Mouse (Mus musculus) intestine, embryonic 14.5 days (tissue): Measurements from ENCODE around the gene Pir. TPM values are rescaled to one million over a fixed set of nuclear protein-coding genes. Genes with fewer than 3 reads are reported as not detected.

ENCODE experiments used
- ATAC-seq: fragments of 200-750 bp; cut with Nextera tagmentation; replicated peaks from 2 replicates; pipeline ENCODE4 v1.8.0; 2017; ENCODE audit warnings: low read depth, moderate number of reproducible peaks, moderate TSS enrichment, moderate library complexity; ENCODE audit not compliant: low FRiP score, low TSS enrichment
- DNase-seq: peaks from one replicate; pipeline ENCODE4 v3.0.0-alpha.2; 2018; ENCODE audit warnings: low spot score
- H3K27ac ChIP-seq: fragments of 300-500 bp; sonication (generic); 2 replicates; pipeline ENCODE4 v1.5.1; 2014; ENCODE audit warnings: low read depth, mild to moderate bottlenecking, control low read depth
- H3K27me3 ChIP-seq: fragments of 300-500 bp; sonication (generic); replicated peaks from 2 replicates; pipeline ENCODE4 v1.6.1; 2014; ENCODE audit warnings: low read length, control low read depth; ENCODE audit not compliant: control insufficient read depth, insufficient read depth
- H3K36me3 ChIP-seq: fragments of 300-500 bp; sonication (generic); 2 replicates; pipeline ENCODE4 v1.6.1; 2014; ENCODE audit warnings: low read length, control low read depth; ENCODE audit not compliant: control insufficient read depth, insufficient read depth
- H3K4me1 ChIP-seq: fragments of 300-500 bp; sonication (generic); replicated peaks from 2 replicates; pipeline ENCODE4 v1.6.1; 2014; ENCODE audit warnings: low read length, control low read depth, mixed read lengths; ENCODE audit not compliant: control insufficient read depth, insufficient read depth
- H3K4me2 ChIP-seq: fragments of 300-500 bp; sonication (generic); 2 replicates; pipeline ENCODE4 v1.6.1; 2014; ENCODE audit warnings: low read length
- H3K4me3 ChIP-seq: fragments of 300-500 bp; sonication (generic); 2 replicates; pipeline ENCODE4 v1.5.1; 2014; ENCODE audit warnings: low read depth, low read length, control low read depth, mixed read lengths
- H3K9ac ChIP-seq: fragments of 300-500 bp; sonication (generic); 2 replicates; pipeline ENCODE4 v1.6.1; 2014; ENCODE audit warnings: mild to moderate bottlenecking, low read length
- H3K9me3 ChIP-seq: fragments of 300-500 bp; sonication (generic); 2 replicates; pipeline ENCODE4 v1.6.1; 2016; ENCODE audit warnings: low read length, control low read depth; ENCODE audit not compliant: control insufficient read depth
- WGBS: fragments of 180-500 bp; shearing (Covaris S2); extraction: QIAGEN DNeasy Blood & Tissue Kit; methylation state at CpG from one replicate; pipeline ENCODE4 v1.1.7; 2014; 5-methylcytosine and 5-hydroxymethylcytosine counted together
- polyA plus RNA-seq: library from polyadenylated mRNA; unstranded; fragments of >200 nt; fragmentation: Nextera tagmentation; extraction: Ambion mirVana; gene quantifications from 2 replicates; pipeline ENCODE4 v1.2.1, GENCODE M21; 2014

Gene Pir
- polyA plus RNA-seq = 3.8 and 4.5 TPM in 2 replicates

DNA sequence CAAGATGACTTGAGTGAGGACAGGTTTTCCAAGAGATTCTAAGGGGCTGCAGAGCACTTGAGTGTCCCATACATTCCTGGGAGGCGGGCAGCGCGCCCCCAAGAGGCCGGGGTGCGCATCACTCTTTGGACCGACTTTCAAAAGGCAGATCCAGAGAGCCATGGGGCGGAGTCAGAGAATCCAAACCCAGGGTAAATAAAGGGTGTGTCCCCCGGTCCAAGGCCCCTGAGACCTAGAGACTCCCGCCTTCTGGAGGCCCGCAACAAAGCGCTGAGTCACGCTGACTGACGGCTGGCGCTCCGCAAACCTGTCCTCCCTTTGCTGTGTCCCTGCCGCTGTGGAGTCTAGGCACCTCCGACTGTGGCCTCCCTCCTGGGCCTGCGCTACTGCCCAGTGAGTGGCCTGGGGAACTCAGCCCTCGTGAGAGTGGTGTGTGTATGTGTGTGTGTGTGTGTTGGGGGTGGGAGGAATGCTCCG is at the start of gene Pir:
Gene Pir, plus strand, starts transcription at position 87 of the 477 bp plus-strand sequence.
- Histone ChIP-seq H3K4me3 (peak within 1 kb of the TSS; percentile 32), H3K9me3 (no peaks in the 10 kb centered on the region), H3K9ac (no peak within 1 kb of the TSS), H3K4me2 (peak within 1 kb of the TSS; percentile 50), H3K4me1 (no peaks in the 10 kb centered on the region), H3K27me3 (0 out of 2 replicates have a peak, but pooled peaks cover 2% of the 10 kb centered on the region), H3K36me3 (no peaks in the 10 kb centered on the region), H3K27ac (no peak within 1 kb of the TSS)
- ATAC-seq (peak; percentile 88), DNase-seq (peak; percentile 66)
- 13% methylated on average over 20 of the region's 20 CpGs for whole genome bisulfite sequencing

DNA sequence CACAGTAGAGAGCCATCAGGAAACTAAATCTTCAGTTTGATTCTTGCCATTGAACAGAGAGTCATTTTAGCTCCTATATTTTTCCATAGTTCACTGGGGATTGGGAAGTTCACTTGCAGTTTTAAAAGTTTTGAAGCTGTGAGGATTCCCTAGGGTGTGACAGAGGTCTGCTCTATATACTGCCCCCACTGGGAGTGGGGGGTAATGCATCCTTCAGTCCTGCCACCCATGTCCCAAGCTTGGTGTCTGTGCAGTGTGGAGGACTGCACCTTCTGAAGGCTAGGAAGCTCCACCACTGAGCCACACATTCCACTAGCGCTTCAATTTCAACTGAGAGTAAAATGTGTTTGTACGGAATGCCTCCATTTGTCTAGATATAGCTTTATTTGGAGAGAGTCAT is 47.2 kb upstream of the Pir start:
- no peak for ATAC-seq
- Histone ChIP-seq H3K27me3 (no peaks in the 10 kb centered on the region), H3K27ac (no peak overlapping the region), H3K36me3 (no peaks in the 10 kb centered on the region), H3K9ac (no peak overlapping the region), H3K4me3 (no peak overlapping the region), H3K4me1 (no peaks in the 10 kb centered on the region), H3K9me3 (no peaks in the 10 kb centered on the region), H3K4me2 (no peak overlapping the region)
- 70% methylated on average over 2 of the region's 2 CpGs for WGBS
- no peak for DNase-seq

DNA sequence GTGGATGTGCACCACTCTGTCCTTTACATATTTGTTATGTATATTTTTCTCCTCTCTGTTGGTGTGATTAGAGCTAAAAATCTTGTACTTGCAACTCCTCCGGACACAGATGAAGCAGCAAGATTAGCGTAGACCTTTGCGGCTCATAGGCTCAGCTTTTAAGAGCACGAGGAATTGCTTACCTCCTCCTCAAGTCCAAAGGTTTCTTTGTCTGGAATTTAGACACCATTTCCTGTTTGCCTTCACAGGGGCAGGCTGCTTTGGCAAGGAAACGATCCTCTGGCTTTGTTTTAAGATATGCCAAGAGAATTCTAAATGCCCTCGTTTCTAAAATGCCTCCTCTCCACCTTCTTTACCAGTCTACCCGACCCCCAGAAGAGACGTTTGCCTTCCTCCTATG is 35.8 kb upstream of the Pir start:
- Histone ChIP-seq H3K27me3 (no peaks in the 10 kb centered on the region), H3K27ac (no peak overlapping the region), H3K9me3 (no peaks in the 10 kb centered on the region), H3K4me3 (no peak overlapping the region), H3K36me3 (no peaks in the 10 kb centered on the region), H3K4me2 (no peak overlapping the region), H3K9ac (no peak overlapping the region), H3K4me1 (no peaks in the 10 kb centered on the region)
- ATAC-seq = no peak
- WGBS = 53% methylated on average over 8 of the region's 8 CpGs
- no peak for DNase-seq

DNA sequence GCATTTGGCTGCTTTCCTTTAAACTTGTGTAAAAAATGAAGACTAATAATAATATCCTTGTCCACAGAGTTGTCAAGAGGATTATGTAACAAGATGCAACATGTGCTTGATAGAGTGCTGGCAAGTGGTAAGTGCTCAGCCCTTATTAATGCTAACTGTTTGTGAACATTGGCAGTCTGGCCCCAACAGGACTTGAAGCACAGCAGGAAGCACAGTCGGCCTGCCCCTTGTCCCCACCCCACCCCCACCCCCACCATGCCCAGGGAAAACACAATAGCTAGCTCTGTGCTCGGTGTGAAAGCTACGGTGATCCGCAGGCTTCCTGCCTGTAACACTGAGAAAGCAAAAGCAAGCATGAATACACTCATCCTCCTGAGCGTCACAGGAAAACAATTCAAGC is 23.5 kb upstream of the Pir start:
- H3K27ac ChIP-seq = no peak overlapping the region
- H3K9ac ChIP-seq = no peak overlapping the region
- DNase-seq (no peak), ATAC-seq (no peak)
- no peaks in the 10 kb centered on the region for H3K36me3 ChIP-seq
- 12% methylated on average over 5 of the region's 5 CpGs for WGBS
- H3K27me3 ChIP-seq = 0 out of 2 replicates have a peak, but pooled peaks cover under 1% of the 10 kb centered on the region
- no peaks in the 10 kb centered on the region for H3K4me1 ChIP-seq
- H3K9me3 ChIP-seq = no peaks in the 10 kb centered on the region
- H3K4me2 ChIP-seq = no peak overlapping the region
- no peak overlapping the region for H3K4me3 ChIP-seq

DNA sequence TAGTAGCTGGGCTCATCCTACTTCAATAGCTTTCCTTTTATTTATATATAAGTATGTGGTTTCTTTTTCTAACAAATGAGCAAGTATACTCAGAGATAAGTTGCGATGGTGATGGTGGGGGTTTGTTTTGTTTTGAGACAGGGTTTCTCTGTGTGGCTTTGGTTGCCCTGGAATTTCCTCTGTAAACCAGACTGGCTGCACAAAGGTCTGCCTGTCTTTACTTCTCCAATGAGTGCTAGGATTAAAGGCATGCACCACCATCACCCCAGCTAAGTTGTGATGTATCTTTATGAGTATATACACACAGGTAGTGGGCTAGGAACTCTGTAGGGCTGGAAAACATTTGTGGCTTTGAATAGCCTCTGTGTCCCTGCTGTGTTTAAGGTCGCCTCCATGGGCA is 22.4 kb upstream of the Pir start:
- Histone ChIP-seq H3K4me2 (no peak overlapping the region), H3K4me1 (no peaks in the 10 kb centered on the region), H3K27me3 (0 out of 2 replicates have a peak, but pooled peaks cover 4% of the 10 kb centered on the region), H3K27ac (no peak overlapping the region), H3K9me3 (no peaks in the 10 kb centered on the region), H3K4me3 (no peak overlapping the region), H3K36me3 (no peaks in the 10 kb centered on the region), H3K9ac (no peak overlapping the region)
- ATAC-seq = no peak
- DNase-seq = no peak
- 55% methylated on average over 2 of the region's 2 CpGs for WGBS

- DNase-seq (no peak), ATAC-seq (no peak)
- Histone ChIP-seq H3K27ac (no peak overlapping the region), H3K4me2 (no peak overlapping the region), H3K27me3 (no peaks in the 10 kb centered on the region; the same call in 1 of the 2 replicates), H3K4me1 (no peaks in the 10 kb centered on the region), H3K9me3 (no peaks in the 10 kb centered on the region), H3K9ac (no peak overlapping the region), H3K36me3 (no peaks in the 10 kb centered on the region), H3K4me3 (no peak overlapping the region)
- 82% methylated on average over 3 of the region's 3 CpGs for WGBS
Measured at GRCm38 (mm10) chrX:164256527-164256926, 12.6 kb upstream of the Pir start.

- 69% methylated on average over 8 of the region's 8 CpGs for WGBS
- no peak within 1 kb of the TSS for H3K4me2 ChIP-seq
- no peak for ATAC-seq
Measured at GRCm38 (mm10) chrX:164258057-164258456, 11.1 kb upstream of the Pir start, which contains the start of gene Bmx. TSS of gene Bmx (minus strand) at chrX:164258193.

GRCm38 (mm10) chrX:164258662-164259061 is 10.5 kb upstream of the Pir start:
- H3K27ac ChIP-seq = no peak overlapping the region
- no peak overlapping the region for H3K4me3 ChIP-seq
- H3K27me3 ChIP-seq = no peaks in the 10 kb centered on the region; the same call in 1 of the 2 replicates
- H3K9me3 ChIP-seq = no peaks in the 10 kb centered on the region
- no peak overlapping the region for H3K4me2 ChIP-seq
- H3K36me3 ChIP-seq = no peaks in the 10 kb centered on the region
- no peak for ATAC-seq
- no peak overlapping the region for H3K9ac ChIP-seq
- 83% methylated on average over 5 of the region's 5 CpGs for WGBS
- H3K4me1 ChIP-seq = no peaks in the 10 kb centered on the region
- no peak for DNase-seq

More at GRCm38 (mm10) chrX:164258057-164258456, 11.1 kb upstream of the Pir start, which contains the start of gene Bmx:
- H3K4me3 ChIP-seq = no peak within 1 kb of the TSS
- no peak within 1 kb of the TSS for H3K27ac ChIP-seq
- H3K9ac ChIP-seq = no peak within 1 kb of the TSS
- no peak for DNase-seq
- H3K27me3 ChIP-seq = no peaks in the 10 kb centered on the region; the same call in 1 of the 2 replicates
- H3K36me3 ChIP-seq = no peaks in the 10 kb centered on the region
- no peaks in the 10 kb centered on the region for H3K4me1 ChIP-seq
- H3K9me3 ChIP-seq = no peaks in the 10 kb centered on the region

GRCm38 (mm10) chrX:164262286-164262685 is 6.9 kb upstream of the Pir start:
- DNase-seq = no peak
- no peak overlapping the region for H3K27ac ChIP-seq
- ATAC-seq = no peak
- no peak overlapping the region for H3K4me2 ChIP-seq
- no peaks in the 10 kb centered on the region for H3K9me3 ChIP-seq
- H3K9ac ChIP-seq = no peak overlapping the region
- WGBS = 65% methylated on average over 2 of the region's 2 CpGs
- no peak overlapping the region for H3K4me3 ChIP-seq
- no peaks in the 10 kb centered on the region for H3K36me3 ChIP-seq
- no peaks in the 10 kb centered on the region for H3K4me1 ChIP-seq
- no peaks in the 10 kb centered on the region; the same call in 1 of the 2 replicates for H3K27me3 ChIP-seq
